Mouse (Mus musculus): ENCODE measurements around the gene Myocd. TPM values are rescaled to one million over a fixed set of nuclear protein-coding genes. Genes with fewer than 3 reads are reported as not detected.

Myocd gene
- total RNA-seq, 1 experiment from 2014 or later: 1.6 TPM

GRCm38 (mm10) chr11:65142838-65143417, 126.9 kb downstream of the Myocd start:
- DNase-seq: no peak

- DNase-seq: no peak
Observed at GRCm38 (mm10) chr11:65139030-65139429, 130.8 kb downstream of the Myocd start.

GRCm38 (mm10) chr11:65137145-65137652, 132.6 kb downstream of the Myocd start:
- DNase-seq: no peak

- DNase-seq: no peak
Observed at GRCm38 (mm10) chr11:65135251-65135739, 134.5 kb downstream of the Myocd start.

- no peak for DNase-seq
Observed at GRCm38 (mm10) chr11:65133661-65134060, 136.1 kb downstream of the Myocd start.

GRCm38 (mm10) chr11:65129110-65129509, 140.7 kb downstream of the Myocd start:
- no peak for DNase-seq

GRCm38 (mm10) chr11:65128666-65129065, 141.1 kb downstream of the Myocd start:
- peak; percentile 53 for DNase-seq

GRCm38 (mm10) chr11:65126566-65126965, 143.2 kb downstream of the Myocd start:
- DNase-seq: no peak

Other genes starting within 250 kb of the Myocd start
- 0.34 and 0.63 TPM in 2 replicates for gene 1700086D15Rik, start 110.1 kb downstream of the Myocd start, total RNA-seq (2021)
- 8.2 and 9.7 TPM in 2 replicates for gene Arhgap44, start 107.0 kb downstream of the Myocd start, total RNA-seq (2021)